Mouse (Mus musculus) gastrocnemius, postnatal 25 days (tissue): ENCODE measurements around the gene Rufy4. TPM values are rescaled to one million over a fixed set of nuclear protein-coding genes. Genes with fewer than 3 reads are reported as not detected.

ENCODE experiments used
- DNase-seq: peaks from one replicate; pipeline ENCODE4 v3.0.0; 2022
- long read RNA-seq, 2 experiments: library from polyadenylated mRNA; stranded (forward); transcript quantifications; one replicate each; pipeline ENCODE4 v2.0.0; 2021
- total RNA-seq, 2 experiments: library from RNA; stranded (reverse); gene quantifications; 1 replicate in 1 of 2; 2 replicates in 1 of 2; pipeline ENCODE4 v1.2.3; 2021

Rufy4 gene
- under 1 TPM in 1 of 2 experiments, not detected in 1; 0.16 TPM for total RNA-seq
- long read RNA-seq, experiment 1 = 0 reads
- long read RNA-seq, experiment 2 = 0 reads

- DNase-seq = peak; percentile 55
These were observed at the start of gene Rufy4 for GRCm38 (mm10) chr1:74124991-74125552. Gene Rufy4, plus strand, starts transcription at chr1:74125541.

- DNase-seq = no peak
These were observed 49.1 kb upstream of the Rufy4 start for GRCm38 (mm10) chr1:74076230-74076629.

- peak; percentile 60 for DNase-seq
These were observed 48.0 kb upstream of the Rufy4 start for GRCm38 (mm10) chr1:74077353-74077752.

- no peak for DNase-seq
These were observed 43.8 kb upstream of the Rufy4 start for GRCm38 (mm10) chr1:74081573-74081989.

GRCm38 (mm10) chr1:74082841-74083463 is 42.4 kb upstream of the Rufy4 start:
- no peak for DNase-seq

- DNase-seq = peak; percentile 88
These were observed 41.2 kb upstream of the Rufy4 start for GRCm38 (mm10) chr1:74084065-74084705.

- DNase-seq = peak; percentile 54
These were observed 40.6 kb upstream of the Rufy4 start for GRCm38 (mm10) chr1:74084752-74085151.

GRCm38 (mm10) chr1:74085566-74085965 is 39.8 kb upstream of the Rufy4 start:
- DNase-seq = no peak

- peak; percentile 38 for DNase-seq
These were observed 36.8 kb upstream of the Rufy4 start for GRCm38 (mm10) chr1:74088569-74088968.

- no peak for DNase-seq
These were observed 35.0 kb upstream of the Rufy4 start for GRCm38 (mm10) chr1:74090329-74090728.

- peak; percentile 61 for DNase-seq
These were observed 34.2 kb upstream of the Rufy4 start for GRCm38 (mm10) chr1:74091138-74091537.

GRCm38 (mm10) chr1:74091611-74092224 is 33.6 kb upstream of the Rufy4 start:
- DNase-seq = peak; percentile 54

- DNase-seq = peak; percentile 80
These were observed 33.1 kb upstream of the Rufy4 start for GRCm38 (mm10) chr1:74092242-74092641.

- no peak for DNase-seq
These were observed 31.9 kb upstream of the Rufy4 start for GRCm38 (mm10) chr1:74093447-74093846.

- no peak for DNase-seq
These were observed 30.7 kb upstream of the Rufy4 start for GRCm38 (mm10) chr1:74094497-74095270.

GRCm38 (mm10) chr1:74095296-74095695 is 30.0 kb upstream of the Rufy4 start:
- DNase-seq = no peak

- DNase-seq = no peak
These were observed 29.6 kb upstream of the Rufy4 start for GRCm38 (mm10) chr1:74095728-74096127.

- DNase-seq = no peak
These were observed 27.0 kb upstream of the Rufy4 start for GRCm38 (mm10) chr1:74098004-74099000.

GRCm38 (mm10) chr1:74099001-74099435 is 26.3 kb upstream of the Rufy4 start:
- DNase-seq = no peak

- no peak for DNase-seq
These were observed 21.5 kb upstream of the Rufy4 start for GRCm38 (mm10) chr1:74103654-74104353.
